Mouse (Mus musculus) c-Kit-positive CD71-positive TER-119-positive erythroid progenitor cells, embryonic 14.5 days (primary cell): ENCODE data around the gene Sit1.

Experiments used
- DNase-seq: peaks from one replicate; pipeline ENCODE4 v3.0.0-alpha.2; 2013; ENCODE audit warnings: low spot score

The Sit1 gene

DNA sequence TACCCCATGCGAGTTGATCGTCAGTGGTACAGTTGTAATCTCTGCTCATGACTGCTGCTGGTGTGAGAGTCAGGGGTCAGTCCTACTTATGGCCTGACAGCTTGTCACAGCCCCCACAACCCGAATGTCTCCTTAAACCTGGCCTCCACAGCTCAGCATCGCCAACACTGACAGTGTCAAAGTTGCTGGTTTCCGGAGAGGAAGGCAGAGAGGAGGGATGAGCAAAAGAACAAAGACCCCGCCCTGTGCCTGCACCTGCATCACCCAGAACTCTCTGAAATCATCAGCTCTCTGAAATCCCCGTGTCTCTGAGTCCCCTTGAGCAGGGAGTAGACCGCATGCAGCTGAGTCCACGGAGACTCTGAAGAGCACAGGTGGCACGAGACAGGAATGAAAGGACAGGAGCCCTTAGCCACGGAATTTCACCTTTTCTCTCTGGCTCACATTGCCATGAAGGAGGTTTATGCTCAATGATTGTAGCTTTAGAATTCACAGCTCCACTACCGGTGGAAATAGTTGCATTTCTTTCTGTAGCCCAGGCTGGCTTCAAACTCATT lies at the start of gene Sit1:
TSS of gene Sit1 (minus strand) at position 200 of the 557 bp plus-strand sequence.
- DNase-seq = no peak

DNA sequence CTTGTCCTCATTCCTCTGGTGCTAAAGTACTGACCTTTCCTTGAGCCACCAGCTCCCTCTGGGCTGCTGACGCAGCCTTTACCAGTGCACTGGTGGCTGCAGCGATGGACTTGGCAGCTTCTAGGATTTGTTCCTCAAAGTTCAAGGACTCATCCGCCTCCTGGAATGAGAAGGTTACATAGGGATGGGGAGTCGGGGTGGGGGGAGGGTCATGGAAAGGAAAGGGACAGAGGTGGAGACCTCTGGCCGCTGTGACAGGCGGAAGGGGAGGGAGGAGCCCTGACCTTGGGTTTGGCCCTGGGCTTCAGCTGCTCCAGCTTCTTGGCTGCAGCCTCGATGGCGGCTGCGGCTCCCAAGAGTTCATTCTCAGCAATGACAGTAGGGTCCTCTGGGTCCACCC lies 49.7 kb upstream of the Sit1 start:
- DNase-seq = no peak

DNA sequence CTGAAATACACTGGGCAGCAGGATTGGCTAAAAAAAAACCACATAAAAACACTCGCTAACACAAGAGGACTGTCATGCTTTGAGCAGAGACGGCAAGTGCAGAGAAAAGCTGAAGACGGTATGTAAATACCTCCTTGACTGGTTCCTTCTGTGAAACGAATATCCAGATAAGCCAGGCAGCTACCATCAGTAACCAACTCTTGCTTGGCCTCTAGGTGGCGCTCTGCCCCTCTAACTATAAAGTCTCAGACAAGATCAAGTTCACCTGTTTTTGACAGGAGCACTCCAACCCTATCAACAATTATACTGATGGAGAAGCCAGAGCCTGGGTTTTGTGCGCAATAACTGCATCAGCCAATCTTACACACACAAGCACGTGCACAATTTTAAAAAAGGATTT lies 47.0 kb upstream of the Sit1 start:
- DNase-seq = peak; percentile 80

DNA sequence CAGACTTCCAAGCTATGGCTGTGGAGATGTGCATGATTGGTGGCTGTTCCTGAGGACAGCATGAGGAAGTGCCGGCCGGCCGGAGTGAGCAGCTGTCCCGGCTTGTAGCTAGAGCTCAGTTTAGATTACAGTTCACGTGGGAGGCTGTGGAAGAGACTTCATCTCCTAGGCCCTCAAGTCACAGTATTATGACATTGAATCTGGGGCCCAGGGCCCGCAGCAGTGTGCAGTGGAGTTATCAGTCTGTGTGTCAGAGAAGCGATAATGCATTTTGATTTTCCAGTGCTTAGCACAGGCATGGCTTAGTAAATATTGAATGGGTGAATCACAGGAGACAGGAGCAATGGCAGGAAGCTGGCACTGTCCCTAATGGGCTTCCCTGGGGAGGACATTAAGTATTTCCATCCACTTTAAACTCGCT lies 46.6 kb upstream of the Sit1 start:
- DNase-seq = no peak

DNA sequence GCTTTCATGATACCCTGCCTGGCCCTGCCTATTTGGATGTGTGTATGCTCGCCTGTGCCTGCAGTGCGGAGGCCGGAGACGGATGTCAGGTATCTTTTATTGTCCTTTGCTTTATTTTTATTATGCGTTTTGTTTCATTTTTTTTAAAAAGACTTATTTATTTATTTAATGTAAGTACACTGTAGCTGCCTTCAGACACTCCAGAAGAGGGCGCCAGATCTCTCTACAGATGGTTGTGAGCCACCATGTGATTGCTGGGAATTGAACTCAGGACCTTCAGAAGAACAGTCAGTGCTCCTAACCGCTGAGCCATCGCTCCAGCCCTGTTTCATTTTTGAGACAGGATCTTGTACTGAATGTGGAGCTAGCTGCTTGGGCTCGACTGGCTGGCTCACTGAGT lies 45.0 kb upstream of the Sit1 start:
- DNase-seq = no peak

DNA sequence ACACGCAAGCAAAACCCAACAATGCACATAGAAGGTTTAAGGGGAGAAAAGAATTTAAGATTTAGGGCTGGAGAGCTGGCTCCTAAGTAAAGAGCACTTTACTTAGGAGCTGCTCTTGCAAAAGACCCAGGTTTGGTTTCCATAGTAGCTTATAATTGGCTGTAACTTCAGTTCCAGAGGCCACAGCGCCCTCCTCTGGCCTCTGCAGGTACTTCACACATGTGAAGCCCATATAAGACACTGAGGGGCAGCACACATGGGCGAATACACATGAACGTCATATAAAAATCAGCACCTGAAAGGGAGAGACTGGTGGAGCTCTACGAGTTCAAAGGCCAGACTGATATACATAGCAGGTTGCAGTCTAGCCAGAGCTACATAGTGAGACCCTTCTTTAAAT lies 44.3 kb upstream of the Sit1 start:
- DNase-seq = no peak

DNA sequence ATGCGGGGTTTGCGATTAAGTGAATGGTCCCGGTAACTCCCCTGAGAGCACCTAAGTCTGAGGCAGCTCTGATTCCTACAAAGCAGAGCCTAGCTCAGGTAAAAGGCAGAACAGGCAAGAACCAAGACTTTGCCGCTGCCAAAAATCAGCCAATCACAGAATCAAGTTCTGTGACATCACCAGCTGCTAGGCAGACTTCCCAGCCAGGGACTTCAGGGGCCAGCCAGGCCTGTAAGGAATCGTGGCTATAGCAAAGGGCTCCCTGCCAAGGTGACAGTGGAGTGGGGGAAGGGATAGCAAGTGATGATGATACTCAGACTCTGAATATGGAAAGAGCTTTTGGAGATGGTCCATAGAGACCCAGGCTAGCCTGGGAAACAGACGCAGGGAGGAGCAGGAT lies 36.4 kb upstream of the Sit1 start:
- DNase-seq = peak; percentile 77

DNA sequence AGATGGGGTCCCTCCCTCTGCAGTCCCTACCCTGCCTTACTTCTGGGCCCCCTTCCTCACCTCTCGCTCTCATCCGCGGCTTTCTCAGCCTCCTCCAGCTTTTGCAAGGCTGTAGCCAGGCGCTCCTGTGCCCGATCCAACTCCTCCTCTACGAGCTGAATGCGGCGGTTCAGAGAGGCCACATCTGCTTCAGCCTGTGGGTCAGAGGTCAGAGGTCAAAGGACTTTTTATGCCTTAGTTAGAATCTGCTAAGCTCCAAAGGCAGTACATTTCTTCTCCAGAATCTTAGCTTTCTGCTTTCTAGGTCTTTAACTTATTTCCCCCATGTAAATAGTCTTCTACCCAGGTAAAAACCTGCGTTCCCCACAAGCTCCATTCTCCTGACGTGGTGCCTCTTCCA lies 36.0 kb upstream of the Sit1 start:
- no peak for DNase-seq

DNA sequence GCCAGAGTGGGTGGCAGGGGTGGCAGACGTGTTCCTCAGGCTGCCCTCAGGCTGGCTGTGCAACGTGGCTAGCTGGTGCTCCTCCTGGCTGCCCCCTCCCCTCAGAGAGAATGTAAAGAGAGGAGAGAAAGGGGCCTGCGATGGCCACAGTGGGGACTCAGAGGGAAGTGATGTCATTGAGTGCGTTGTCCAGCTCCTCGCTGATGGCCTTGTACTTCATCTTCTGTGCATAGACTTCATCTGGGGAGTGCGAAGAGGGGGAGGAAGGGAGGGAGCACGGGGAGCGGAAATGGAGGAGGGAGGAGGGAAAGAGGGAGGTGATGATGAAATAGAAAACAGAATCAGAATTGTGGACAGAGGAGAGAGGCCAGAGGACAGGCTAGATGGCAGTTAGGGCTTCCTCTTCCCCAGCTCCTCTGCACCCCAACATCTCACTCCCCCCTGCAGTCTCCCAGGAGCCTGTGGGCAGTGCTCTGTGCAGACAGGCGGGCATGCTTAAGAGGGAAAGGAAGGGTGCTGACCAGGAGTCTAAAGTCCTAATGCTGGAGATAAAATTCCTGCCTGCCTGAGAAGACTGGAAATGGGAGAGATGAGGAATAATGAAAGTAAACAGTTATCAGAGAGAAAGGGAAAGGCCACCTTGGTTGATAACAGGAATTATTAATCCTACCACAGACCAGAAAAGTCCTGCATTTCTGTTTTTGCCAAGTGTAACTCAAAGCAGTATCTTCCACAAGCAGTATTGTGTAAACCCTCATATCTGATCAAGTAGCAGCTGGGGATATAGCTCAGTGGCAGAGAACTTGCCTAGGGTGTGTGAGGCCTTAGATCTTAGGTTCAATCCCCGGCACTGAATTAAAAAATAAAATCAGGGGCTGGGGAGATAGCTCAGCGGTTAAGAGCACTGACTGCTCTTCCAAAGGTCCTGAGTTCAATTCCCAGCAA lies 32.5 kb upstream of the Sit1 start:
- no peak for DNase-seq

DNA sequence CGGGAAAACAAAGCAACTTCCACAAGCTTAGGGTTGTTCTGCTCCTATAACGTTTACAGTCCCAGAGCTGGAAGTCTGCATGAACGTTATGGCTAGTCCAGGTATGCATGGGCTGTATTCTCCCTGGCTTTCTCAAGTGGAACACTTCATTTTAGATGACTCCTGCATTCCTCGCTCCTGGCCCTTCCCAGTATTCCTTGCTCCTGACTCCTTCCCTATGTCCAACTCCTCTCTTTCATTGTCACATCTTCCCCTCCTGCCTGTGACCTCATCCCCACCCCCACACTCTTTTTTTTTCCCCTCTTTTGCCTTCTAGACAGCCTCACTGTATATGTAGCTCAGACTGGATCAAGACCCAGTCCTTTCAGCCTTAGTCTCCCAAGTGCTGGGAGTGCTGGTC lies 30.3 kb upstream of the Sit1 start:
- DNase-seq = no peak

DNA sequence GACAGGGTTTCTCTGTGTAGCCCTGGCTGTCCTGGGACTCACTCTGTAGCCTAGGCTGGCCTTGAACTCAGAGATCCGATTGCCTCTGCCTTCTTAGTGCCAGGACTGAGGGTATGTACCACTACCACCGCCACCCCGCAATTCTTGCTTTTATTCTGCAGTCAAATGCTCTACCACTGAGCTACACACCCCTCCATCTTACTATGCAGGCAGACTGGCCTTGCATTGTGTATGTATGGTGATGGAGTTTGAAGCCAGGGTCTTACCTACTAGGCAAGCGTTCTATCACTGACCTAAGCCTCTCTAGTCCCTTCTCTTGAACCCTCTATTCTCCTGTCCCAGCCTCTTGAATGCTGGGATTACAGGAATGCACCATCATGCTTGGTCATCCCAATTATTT lies 29.8 kb upstream of the Sit1 start:
- no peak for DNase-seq

DNA sequence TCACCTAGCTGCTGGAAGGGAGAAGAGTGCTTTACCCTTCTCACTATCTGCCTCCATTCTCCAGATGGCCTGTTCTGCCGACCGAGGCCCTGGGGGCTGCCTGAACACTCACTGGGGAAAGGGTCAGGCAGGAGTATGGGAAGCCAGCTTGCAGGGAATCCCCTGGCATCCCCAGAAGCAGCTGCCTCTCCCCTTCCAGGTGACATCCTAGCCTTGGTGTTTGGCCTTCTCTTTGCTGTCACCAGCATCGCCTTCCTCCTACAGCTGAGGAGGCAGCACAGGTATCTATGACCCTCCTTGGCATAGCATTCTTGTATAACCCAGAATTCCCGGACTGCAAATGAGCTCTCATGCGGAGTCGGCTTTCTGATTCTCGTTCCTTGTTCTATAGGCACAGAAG lies 29.1 kb upstream of the Sit1 start:
- no peak for DNase-seq

DNA sequence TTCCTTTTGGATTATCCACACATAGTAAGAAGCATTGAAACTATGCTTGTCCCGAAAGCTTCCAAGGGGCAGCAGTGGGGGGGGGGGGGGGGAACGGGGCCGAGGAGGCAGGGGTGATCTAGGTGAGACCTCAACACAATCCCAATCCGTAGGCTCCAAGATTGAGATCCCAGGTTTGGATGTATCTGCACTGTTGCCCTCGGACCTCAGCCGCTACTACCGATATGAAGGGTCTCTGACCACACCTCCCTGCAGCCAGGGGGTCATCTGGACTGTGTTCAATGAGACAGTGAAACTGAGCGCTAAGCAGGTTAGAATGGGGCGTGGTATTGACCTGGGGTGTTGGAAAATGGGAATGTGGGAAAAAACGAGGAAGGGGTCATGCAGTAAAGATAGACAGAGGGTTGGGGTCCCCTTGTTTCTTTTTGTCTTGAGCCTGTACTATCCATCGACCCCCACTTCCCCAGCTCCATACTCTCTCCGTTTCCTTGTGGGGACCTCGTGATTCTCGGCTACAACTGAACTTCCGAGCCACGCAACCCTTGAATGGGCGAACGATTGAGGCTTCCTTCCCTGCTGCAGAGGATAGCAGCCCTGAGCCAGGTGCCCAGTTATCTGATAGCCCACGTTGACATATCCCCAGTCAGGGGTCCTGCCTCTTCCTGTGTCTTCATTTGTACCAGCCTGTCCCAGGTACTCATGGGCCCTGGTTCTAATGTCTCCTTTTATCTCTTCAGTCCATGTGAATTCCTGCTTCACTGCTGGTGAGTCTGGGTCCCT lies 28.3 kb upstream of the Sit1 start:
- DNase-seq = no peak

DNA sequence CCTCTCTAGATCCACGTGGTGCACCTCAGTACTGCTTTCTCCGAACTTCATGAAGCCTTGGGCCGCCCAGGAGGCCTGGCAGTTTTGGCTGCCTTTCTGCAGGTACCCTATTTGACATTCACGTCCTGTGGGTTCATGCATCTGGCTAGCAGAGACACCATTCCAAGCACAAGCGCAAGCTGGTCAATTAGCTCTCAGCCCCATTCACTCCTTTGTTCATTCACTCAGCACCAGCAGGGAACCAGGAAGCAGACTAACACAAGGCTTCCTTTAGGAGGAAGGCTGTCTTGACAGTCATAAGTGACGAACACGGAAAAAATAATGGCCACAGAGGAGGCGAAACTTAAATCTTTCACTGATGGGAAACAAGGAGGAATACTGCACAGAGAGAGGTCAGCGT lies 25.6 kb upstream of the Sit1 start:
- no peak for DNase-seq

DNA sequence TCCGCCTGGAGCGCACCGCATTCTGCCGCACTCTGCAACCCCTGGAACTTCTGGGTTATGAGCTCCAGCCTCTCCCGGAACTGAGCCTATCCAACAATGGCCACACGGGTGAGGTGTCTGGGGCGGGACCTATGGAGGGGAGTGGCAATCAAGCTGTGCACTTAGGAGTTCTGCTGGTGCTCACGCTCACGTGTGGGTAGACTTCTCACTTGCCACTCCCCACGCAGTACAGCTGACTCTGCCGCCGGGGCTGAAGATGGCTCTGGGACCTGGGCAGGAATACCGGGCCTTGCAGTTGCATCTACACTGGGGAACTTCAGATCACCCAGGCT lies 25.1 kb upstream of the Sit1 start:
- DNase-seq = peak; percentile 54

DNA sequence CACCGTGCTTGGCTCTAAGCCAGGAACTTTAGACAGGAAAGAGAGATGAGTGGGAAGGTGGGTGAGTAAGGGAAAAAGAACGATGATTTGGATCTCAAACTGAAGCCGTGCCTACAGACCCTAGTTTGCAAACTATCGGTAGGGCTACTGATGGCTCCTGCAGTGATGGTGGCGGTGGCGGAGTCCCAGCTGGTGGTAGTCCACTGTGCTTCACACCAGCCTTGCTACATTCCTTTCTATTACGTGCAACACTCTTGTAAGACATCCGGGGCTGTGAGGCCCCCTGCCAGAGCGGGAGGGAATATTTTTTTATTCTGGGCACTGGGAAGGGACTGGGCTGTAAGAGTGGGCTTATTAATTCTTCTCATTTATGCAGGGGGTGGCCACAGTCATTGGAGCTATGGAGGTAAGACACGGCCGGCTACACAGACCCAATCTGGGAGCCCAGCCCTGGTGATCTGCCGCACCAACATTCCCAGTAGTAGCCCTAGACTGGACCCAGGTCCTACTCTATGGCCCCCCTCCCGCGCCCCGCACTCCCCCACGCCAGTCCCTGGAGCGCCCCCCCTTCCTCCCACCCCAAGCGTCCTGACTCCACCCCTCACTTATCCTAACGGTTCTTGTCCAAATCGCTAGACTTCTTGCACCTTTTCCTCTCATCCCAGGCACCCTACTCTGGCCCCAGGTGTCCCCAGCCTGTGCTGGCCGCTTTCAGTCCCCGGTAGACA lies 24.6 kb upstream of the Sit1 start:
- no peak for DNase-seq

DNA sequence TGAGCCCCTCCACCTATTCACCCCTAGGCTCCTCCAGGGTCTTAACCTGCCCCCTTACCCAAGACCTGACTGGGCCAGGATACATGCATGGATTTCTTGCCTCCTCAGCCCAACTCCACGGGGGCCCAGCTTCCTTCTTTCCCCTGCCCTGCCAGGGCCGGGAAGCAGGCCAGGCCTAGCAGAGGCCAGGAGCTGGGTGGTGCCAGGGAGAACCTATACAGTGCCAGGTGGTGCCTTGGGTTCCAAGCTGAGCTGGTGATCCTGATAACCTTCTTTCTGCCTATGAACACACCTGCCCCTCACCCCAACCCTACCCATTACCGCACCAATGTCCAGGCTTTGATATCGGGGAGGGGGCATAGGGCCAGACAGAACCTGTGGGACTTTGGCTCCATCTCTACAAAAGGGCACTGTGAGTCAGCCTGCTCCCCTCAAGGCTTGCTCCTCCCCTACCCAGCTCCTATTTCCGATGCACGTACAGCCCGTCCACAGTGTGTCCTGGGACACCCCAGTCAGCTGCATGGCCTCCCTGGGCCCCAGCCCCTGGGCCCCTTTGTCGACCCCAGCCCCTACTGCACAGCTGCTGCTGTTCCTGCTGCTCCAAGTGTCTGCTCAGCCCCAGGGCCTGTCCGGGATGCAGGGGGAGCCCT lies 23.1 kb upstream of the Sit1 start, which contains the start of gene Car9:
TSS of gene Car9 (plus strand) at position 431 of the 650 bp plus-strand sequence.
- no peak for DNase-seq

DNA sequence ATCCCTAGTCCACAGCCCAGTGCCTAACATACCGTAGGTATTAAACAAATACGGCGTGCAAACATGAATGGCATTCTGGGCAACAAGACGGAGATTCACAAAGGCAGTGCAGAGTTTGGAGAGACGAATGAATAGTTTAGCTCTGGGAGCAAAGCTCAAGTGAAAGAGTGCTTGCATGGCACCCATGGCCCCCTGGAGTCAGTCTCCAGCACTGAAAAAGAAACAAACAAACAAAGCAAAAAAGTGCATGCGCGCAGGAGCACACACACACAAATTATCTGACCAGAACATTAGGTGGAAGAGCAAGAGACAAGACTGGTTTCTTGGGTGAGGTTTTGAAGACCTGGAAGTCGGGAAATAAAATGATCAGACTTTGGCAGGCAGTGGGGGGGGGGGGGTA lies 22.5 kb upstream of the Sit1 start:
- DNase-seq = no peak

DNA sequence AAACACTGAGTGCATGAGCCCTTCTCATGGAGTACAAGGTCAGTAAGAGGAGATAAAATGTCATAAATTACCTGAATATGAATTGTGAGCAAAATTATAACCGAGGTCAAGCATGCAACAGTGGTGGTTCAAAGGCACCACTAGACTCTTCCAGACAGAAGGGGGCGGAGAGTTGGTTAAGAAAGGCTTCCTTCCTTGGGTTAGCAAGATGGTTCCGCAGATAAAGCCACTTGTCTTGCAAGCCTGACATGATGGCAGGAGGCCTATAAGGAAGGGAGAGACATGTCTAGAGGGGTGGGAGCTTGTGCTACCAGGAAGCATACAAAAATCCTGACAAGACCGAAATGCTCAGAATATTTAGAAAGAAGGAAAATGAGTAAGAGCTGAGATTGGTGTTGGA lies 20.7 kb upstream of the Sit1 start:
- no peak for DNase-seq

DNA sequence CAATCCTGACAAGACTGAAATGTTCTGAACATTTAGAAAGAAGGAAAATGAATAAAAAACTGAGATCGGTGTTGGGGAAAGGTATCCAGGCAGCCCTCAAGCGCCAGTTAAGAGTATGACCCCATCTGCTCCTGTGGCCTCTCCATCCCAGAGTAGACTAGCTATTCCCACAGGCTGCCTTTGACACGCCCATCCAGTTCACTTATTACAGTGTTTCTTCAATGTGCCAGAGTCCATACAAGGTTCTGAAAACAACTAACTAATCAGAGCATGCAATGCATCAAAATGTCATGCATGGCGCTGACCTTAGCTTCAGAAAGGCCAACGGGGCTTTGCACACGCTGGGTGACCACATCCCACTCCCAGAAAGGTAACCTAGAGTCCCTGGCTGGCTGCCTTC lies 20.0 kb upstream of the Sit1 start:
- no peak for DNase-seq

DNA sequence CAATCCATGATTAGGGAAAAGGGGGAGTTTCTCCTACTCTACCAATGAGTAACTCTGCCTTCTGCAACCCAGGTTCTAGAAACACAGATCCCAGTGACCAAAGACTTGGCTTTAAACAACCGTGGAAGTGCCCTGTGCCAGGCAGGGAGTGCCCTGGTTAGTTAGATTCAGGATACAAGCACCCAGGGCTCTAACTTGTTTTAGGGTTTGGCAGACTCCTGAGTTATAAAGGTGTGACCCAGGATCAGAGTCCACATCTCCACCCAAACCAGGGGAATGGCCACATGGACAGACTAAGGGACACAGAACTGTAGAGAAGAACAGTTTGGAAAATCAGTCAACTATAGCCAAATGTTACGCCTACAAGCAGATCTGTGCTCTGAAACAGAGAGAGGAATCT lies 19.5 kb upstream of the Sit1 start:
- DNase-seq = no peak
